Mouse (Mus musculus) myocyte (in vitro differentiated cells): ENCODE measurements around the gene Zdhhc7. TPM values are rescaled to one million over a fixed set of nuclear protein-coding genes. Genes with fewer than 3 reads are reported as not detected.

ENCODE experiments used
- H3K27me3 ChIP-seq: one replicate; pipeline ENCODE4 v1.6.1; 2011; ENCODE audit not compliant: control insufficient read depth, insufficient read depth, insufficient read length
- H3K36me3 ChIP-seq: one replicate; pipeline ENCODE4 v1.6.1; 2011; ENCODE audit not compliant: control insufficient read depth, insufficient read depth
- H3K4me2 ChIP-seq: one replicate; pipeline ENCODE4 v1.6.1; 2011; ENCODE audit warnings: low read depth, control low read depth
- H3K4me3 ChIP-seq: one replicate; pipeline ENCODE4 v1.5.1; 2011; ENCODE audit warnings: mild to moderate bottlenecking, control low read depth, moderate library complexity
- H3K79me2 ChIP-seq: one replicate; pipeline ENCODE4 v1.6.1; 2011; ENCODE audit not compliant: control insufficient read depth, insufficient read depth
- H3ac ChIP-seq: one replicate; pipeline ENCODE4 v1.6.1; 2011; ENCODE audit not compliant: control insufficient read depth, insufficient read length
- CEBPB ChIP-seq: IDR thresholded peaks from 2 replicates; pipeline ENCODE4 v1.6.1; 2011; ENCODE audit warnings: mild to moderate bottlenecking, moderate library complexity; ENCODE audit not compliant: poor library complexity, insufficient read depth, severe bottlenecking
- E2F4 ChIP-seq: IDR thresholded peaks from one replicate; pipeline ENCODE4 v1.6.1; 2011; ENCODE audit warnings: mild to moderate bottlenecking, control low read depth, moderate library complexity; ENCODE audit not compliant: insufficient read depth
- MAX ChIP-seq: IDR thresholded peaks from one replicate; pipeline ENCODE4 v1.6.1; 2011; ENCODE audit warnings: low read depth, mild to moderate bottlenecking, control low read depth
- MYOD1 ChIP-seq, 3 experiments: IDR thresholded peaks; one replicate each; pipeline ENCODE4 v1.6.1; 2011; ENCODE audit warnings: control low read depth in 2 of 3, low read depth in 2 of 3, mild to moderate bottlenecking in 2 of 3, moderate library complexity in 1 of 3; ENCODE audit not compliant: insufficient read length in 2 of 3, control insufficient read depth in 1 of 3
- MYOG ChIP-seq, 3 experiments: IDR thresholded peaks; one replicate each; pipeline ENCODE4 v1.6.1; 2011; ENCODE audit warnings: control low read depth in 2 of 3, low read depth in 2 of 3, mild to moderate bottlenecking in 2 of 3; ENCODE audit not compliant: insufficient read length in 2 of 3, control insufficient read depth in 1 of 3, insufficient read depth in 1 of 3
- POLR2A ChIP-seq: IDR thresholded peaks from one replicate; pipeline ENCODE4 v1.6.1; 2011; ENCODE audit warnings: low read depth, mild to moderate bottlenecking, control low read depth, moderate library complexity; ENCODE audit not compliant: insufficient read length
- POLR2AphosphoS2 ChIP-seq: IDR thresholded peaks from one replicate; pipeline ENCODE4 v1.6.1; 2011; ENCODE audit warnings: low read depth, control low read depth; ENCODE audit not compliant: insufficient read length
- REST ChIP-seq: IDR thresholded peaks from one replicate; pipeline ENCODE4 v1.6.1; 2011; ENCODE audit warnings: mild to moderate bottlenecking, control low read depth, moderate library complexity; ENCODE audit not compliant: insufficient read depth, insufficient read length
- SRF ChIP-seq: IDR thresholded peaks from one replicate; pipeline ENCODE4 v1.6.1; 2011; ENCODE audit warnings: low read depth; ENCODE audit not compliant: control insufficient read depth, insufficient read length
- TCF12 ChIP-seq: IDR thresholded peaks from one replicate; pipeline ENCODE4 v1.6.1; 2011; ENCODE audit warnings: mild to moderate bottlenecking, control low read depth; ENCODE audit not compliant: poor library complexity, insufficient read depth, severe bottlenecking
- TCF3 ChIP-seq: IDR thresholded peaks from one replicate; pipeline ENCODE4 v1.6.1; 2011; ENCODE audit warnings: low read depth, control low read depth; ENCODE audit not compliant: insufficient read length
- USF1 ChIP-seq: IDR thresholded peaks from one replicate; pipeline ENCODE4 v1.6.1; 2011; ENCODE audit warnings: low read depth, mild to moderate bottlenecking, control low read depth, moderate library complexity
- polyA plus RNA-seq: library from polyadenylated mRNA; unstranded; fragments of >200 nt; fragmentation: generic; extraction: Trizol; gene quantifications from one replicate; pipeline ENCODE4 v1.2.1, GENCODE M21; 2012; ENCODE audit warnings: missing spikeins

The Zdhhc7 gene
- polyA plus RNA-seq, 1 experiment: 31.7 TPM

GRCm38 (mm10) chr8:120036578-120036977, 64.7 kb downstream of the Zdhhc7 start:
- H3K4me3 ChIP-seq: no peak overlapping the region
- H3ac ChIP-seq: no peak overlapping the region
- H3K27me3 ChIP-seq: no peaks in the 10 kb centered on the region
- H3K4me2 ChIP-seq: peak overlapping the region; percentile 57
- no peaks in the 10 kb centered on the region for H3K79me2 ChIP-seq
- TF ChIP-seq TCF12 (no peak), REST (no peak), USF1 (no peak), MYOD1 (IDR thresholded peaks at IDR 0.05; ENCODE audit: control insufficient read depth in 1 of 3, insufficient read length in 2 of 3, low read depth in 2 of 3) (peak; percentile 40 to 88 (median 83)), TCF3 (no peak), E2F4 (no peak), MYOG (IDR thresholded peaks at IDR 0.05; ENCODE audit: control insufficient read depth in 1 of 3, insufficient read depth in 1 of 3, insufficient read length in 2 of 3, low read depth in 2 of 3) (peak in 1 of 3 experiments; percentile 44)
- H3K36me3 ChIP-seq: no peaks in the 10 kb centered on the region

- Histone ChIP-seq H3K36me3 (no peaks in the 10 kb centered on the region), H3ac (no peak overlapping the region), H3K27me3 (no peaks in the 10 kb centered on the region), H3K4me3 (no peak overlapping the region), H3K79me2 (no peaks in the 10 kb centered on the region), H3K4me2 (peak overlapping the region; percentile 57)
- no peak for TF ChIP-seq SRF
- no peak for TF ChIP-seq POLR2A
- TF ChIP-seq CEBPB: no peak
- TF ChIP-seq REST: no peak
- TF ChIP-seq TCF12: no peak
- TF ChIP-seq MYOG (IDR thresholded peaks at IDR 0.05; ENCODE audit: control insufficient read depth in 1 of 3, insufficient read depth in 1 of 3, insufficient read length in 2 of 3, low read depth in 2 of 3): no peak
- no peak for TF ChIP-seq MAX
- no peak for TF ChIP-seq TCF3
- no peak for TF ChIP-seq USF1
- TF ChIP-seq E2F4: no peak
- TF ChIP-seq POLR2AphosphoS2: no peak
- TF ChIP-seq MYOD1 (IDR thresholded peaks at IDR 0.05; ENCODE audit: control insufficient read depth in 1 of 3, insufficient read length in 2 of 3, low read depth in 2 of 3): no peak
These were observed 65.2 kb downstream of the Zdhhc7 start for GRCm38 (mm10) chr8:120036111-120036510.

- Histone ChIP-seq H3K4me3 (no peak overlapping the region), H3K27me3 (no peaks in the 10 kb centered on the region), H3K79me2 (no peaks in the 10 kb centered on the region), H3K36me3 (no peaks in the 10 kb centered on the region), H3ac (no peak overlapping the region), H3K4me2 (no peak overlapping the region)
- TF ChIP-seq SRF (no peak), USF1 (no peak)
These were observed 66.8 kb downstream of the Zdhhc7 start for GRCm38 (mm10) chr8:120034471-120034870.

GRCm38 (mm10) chr8:120032549-120033208, 68.6 kb downstream of the Zdhhc7 start:
- Histone ChIP-seq H3ac (no peak overlapping the region), H3K4me3 (no peak overlapping the region), H3K36me3 (no peaks in the 10 kb centered on the region), H3K79me2 (no peaks in the 10 kb centered on the region), H3K27me3 (no peaks in the 10 kb centered on the region), H3K4me2 (no peak overlapping the region)
- no peak for TF ChIP-seq REST
- TF ChIP-seq E2F4: no peak
- no peak for TF ChIP-seq SRF
- no peak for TF ChIP-seq TCF3
- TF ChIP-seq USF1: no peak
- no peak for TF ChIP-seq POLR2AphosphoS2
- TF ChIP-seq MYOG (IDR thresholded peaks at IDR 0.05; ENCODE audit: control insufficient read depth in 1 of 3, insufficient read depth in 1 of 3, insufficient read length in 2 of 3, low read depth in 2 of 3): no peak
- no peak for TF ChIP-seq TCF12
- no peak for TF ChIP-seq CEBPB
- no peak for TF ChIP-seq POLR2A
- no peak for TF ChIP-seq MAX
- no peak for TF ChIP-seq MYOD1 (IDR thresholded peaks at IDR 0.05; ENCODE audit: control insufficient read depth in 1 of 3, insufficient read length in 2 of 3, low read depth in 2 of 3)

Other genes with a start within 250 kb of the Zdhhc7 start
- gene Klhl36, start 239.2 kb downstream of the Zdhhc7 start, polyA plus RNA-seq: 4.0 TPM
- 59.3 TPM for gene Usp10, start 191.1 kb downstream of the Zdhhc7 start, polyA plus RNA-seq
- gene Gm20388, start 190.6 kb downstream of the Zdhhc7 start, polyA plus RNA-seq: 15.3 TPM
- 0.07 TPM for gene Crispld2, start 109.0 kb downstream of the Zdhhc7 start, polyA plus RNA-seq
- 9.4 TPM for gene 6430548M08Rik, start 12.7 kb upstream of the Zdhhc7 start, polyA plus RNA-seq
- gene Fam92b, start 76.0 kb upstream of the Zdhhc7 start, polyA plus RNA-seq: not detected
- 14.7 TPM for gene Gse1, start 127.0 kb upstream of the Zdhhc7 start, polyA plus RNA-seq